Mouse (Mus musculus) layer of hippocampus, adult 11-12 months (tissue): ENCODE results near the gene Gm49336.

Experiments
- DNase-seq: peaks from one replicate; pipeline ENCODE4 v3.0.0; 2022; ENCODE audit warnings: low spot score

Gene Gm49336

DNA sequence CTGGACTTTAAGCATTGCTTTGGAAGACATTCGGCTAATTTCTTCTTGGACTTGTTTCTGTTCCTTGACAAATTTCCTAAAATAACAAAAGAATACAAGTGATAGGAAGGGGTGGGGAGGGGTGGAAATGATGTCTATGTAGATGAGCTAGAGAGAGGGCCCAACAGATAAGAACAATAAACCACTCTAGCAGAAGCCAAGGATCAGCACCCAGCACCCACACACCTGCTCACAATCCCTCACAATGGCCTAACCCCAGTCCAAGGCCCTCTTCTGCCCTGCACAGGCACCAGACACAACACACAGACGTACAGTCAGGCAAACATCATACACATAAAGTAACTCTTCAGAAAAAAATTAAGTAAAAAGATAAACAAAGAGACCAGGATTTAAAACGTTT is 12.8 kb downstream of the Gm49336 start:
- DNase-seq, result no peak

DNA sequence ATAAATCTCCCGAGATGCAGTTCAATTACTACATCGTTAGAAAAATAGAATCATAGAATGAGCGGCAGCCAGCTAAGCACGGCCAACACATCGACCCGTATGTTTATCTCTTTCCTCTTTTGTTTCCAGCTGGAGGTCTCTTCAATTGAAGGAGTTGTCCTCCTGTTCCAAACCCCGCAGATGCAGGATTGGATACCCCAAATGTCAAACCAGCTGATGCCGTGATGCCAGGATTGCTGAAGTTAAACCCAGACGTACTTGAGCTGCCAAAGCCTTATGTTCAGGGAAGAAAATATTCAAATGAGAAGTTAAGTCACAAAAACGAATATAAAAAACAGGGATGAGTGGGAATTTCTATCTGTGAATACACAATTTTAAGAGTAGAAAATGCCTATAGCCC is 31.4 kb downstream of the Gm49336 start:
- DNase-seq, result peak; percentile 66

DNA sequence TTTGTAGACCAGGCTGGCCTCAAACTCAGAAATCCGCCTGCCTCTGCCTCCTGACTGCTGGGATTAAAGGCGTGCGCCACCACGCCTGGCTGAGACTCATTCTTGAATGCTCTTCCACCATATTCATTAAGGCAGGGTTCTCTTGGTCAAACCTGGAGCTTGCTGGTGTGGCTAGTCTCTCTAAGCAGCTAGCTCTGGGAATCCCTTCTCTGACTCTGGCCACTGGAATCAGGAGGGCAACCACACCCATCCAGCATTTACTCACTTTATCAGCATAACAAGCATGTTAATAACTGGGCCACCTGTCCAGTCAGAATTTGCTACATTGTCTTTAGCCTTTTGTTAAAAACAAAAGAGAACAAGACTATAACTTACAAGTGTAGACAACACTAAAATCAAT is 33.7 kb downstream of the Gm49336 start:
- no peak for DNase-seq

DNA sequence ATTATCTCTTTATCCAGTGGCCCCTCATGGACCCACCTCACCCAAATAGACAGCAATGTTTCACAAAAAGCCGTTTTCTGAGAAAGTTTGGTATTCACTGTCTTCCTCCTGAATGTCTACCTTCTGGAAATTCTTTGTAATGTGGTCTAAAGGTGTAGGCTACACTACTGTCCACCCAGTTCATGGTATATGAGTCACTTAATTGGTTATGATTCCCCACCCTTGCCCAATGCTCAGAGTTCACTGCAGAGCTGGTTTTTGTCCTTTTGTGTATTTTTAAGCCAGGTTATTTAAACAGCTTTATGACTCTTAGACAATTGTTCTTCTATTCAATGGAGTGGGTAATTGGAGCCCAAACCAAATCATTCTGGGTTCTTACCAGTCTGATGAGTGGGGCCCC is 35.2 kb downstream of the Gm49336 start:
- DNase-seq, result no peak

DNA sequence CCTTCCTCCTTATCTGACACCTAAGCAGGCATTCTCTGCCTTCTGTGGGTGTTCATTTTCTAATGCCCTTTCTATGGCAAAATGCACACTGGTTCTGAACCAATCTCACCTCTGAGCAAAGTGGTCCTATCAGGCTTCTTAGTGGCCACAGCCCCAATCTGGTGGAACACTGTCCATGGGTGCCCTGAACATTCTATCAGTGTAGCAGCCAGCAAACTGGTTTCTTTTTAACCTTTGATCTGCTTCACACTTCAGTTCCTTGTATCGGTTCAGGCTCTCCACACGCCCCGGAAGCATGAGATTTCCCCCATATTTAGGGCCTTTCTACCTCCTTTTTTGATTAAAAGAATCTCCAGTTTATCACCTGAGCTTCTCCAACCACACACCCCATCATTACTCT is 36.3 kb downstream of the Gm49336 start:
- no peak for DNase-seq

DNA sequence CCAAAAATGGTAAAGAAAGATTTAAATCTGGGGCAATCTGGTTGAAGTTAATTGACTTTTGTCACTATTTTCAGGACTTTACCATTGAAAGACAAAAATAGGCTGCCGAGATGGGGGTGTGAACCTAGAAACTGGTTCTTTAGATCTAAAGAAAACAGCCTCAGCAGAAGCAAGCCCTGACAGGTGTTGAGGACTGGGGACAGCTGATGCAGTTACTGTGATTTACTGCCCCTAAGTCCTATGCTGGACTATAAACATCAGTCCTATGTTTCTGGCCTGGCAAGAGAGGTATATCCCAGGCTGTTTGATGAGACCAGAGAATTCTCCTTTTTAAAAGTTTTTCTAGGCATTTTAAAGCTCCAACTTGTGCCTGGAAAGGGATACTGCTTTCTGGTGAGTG is 37.3 kb downstream of the Gm49336 start:
- DNase-seq, result no peak

DNA sequence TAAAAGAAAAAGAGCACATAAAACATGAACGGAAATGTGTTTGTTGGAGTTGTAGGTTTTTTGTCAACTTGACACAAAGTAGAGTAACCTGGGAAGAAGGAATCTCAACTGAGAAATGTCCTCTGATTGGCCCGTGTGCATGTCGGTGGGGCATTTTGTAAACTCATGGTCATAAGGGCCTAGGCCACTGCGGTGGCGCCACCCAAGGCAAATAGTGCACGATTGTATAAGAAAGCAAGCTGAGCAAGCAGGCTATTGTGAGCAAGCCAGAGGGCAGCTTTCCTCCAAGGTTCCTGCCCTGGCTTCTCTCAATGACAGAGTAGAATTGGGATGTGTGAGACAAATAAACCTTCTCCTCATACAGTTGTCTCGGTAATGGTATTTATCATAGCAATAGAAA is 42.1 kb downstream of the Gm49336 start:
- no peak for DNase-seq

DNA sequence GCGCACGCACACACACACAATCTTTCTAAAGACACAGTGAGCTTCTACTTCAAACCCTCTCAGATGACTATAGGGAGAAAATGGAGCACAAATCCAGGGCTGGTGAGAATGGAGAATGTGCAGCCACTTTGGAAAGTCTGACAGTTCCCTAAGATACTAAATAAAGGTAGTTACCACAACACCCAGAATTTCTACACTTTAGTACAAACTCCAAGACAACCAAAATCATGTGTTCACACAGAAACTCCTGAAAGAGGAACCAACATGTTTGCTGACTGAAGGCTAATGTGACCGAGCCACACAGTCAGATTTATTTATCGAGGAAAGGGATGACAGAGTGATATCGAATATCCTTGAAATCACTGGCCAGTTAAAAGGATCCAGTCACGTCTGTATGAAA is 46.3 kb downstream of the Gm49336 start:
- no peak for DNase-seq

DNA sequence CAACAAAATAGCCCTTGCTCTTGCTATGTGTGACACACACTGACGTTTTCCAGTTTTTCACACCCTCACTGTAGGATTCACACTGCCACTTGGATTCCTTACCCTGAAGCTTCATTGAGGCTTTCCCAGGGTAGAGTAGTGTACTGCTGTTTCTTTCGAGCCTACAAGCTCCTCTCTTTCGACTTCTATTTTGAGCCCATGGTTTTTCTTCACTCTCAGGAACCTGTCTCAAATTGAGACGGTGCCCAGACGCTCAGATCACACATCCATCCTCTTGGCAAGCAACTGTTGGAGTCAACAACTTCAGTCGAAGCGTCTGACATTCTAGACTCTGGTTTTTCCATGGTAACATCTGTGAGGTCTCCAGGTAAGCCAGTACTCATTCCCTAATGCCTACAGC is 54.4 kb downstream of the Gm49336 start, which contains the start of gene Atp8a2:
TSS of gene Atp8a2 (minus strand) at position 296 of the 400 bp plus-strand sequence.
- no peak for DNase-seq

DNA sequence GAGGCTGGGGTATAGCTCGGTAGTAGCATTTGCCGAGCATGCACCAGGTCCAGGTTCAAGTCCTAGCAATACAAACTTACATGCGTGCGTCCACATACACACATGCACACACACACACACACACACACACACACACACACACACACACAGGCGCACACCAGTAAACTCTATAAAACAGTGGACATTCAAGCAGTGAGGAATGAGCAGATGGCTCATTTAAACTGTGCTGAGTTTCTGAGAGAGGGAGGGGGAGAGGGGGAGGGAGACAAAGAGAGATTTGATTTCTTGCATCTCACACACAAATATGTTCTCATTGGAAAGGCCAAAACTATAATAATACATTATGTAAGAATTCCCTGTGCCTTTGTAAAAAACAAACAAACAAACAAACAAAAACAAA is 55.3 kb downstream of the Gm49336 start:
- DNase-seq, result no peak

DNA sequence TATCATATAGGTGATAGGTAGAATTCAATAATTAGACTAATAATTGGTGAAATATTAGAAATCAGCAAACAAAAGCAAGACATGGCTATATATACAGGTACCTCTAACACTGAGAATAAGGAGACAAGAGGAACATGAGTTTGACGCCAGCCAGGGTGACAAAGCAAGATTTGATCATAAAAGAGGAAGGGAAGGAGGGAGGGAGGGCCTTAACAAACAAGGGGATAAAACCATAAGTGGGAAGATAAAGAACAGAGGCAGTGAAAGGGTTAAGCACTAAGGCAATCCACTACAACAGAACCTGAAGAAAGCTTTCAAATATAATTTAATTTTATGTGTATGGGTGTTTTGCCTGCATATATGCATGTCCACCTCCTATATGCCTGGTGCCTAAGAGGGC is 56.7 kb downstream of the Gm49336 start:
- DNase-seq, result no peak

DNA sequence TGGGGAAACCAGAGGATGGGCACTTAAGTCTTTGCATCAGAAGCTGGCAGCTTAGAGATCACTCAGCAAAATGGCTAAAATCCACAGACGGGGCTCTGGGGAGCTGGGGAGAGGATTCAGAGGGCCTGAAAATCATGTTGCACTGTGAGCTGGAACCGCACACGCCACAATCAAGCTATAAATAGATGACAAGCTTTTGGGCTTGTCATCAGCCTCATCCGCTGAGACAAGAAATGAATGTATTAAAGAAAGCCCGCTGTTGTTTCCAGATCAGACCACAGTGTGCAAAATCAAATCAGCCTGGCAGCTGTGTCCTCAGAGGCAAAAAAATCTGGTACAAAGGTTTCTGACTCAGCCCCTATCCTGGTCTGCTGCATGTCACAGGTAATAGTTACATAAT is 61.5 kb downstream of the Gm49336 start:
- no peak for DNase-seq

DNA sequence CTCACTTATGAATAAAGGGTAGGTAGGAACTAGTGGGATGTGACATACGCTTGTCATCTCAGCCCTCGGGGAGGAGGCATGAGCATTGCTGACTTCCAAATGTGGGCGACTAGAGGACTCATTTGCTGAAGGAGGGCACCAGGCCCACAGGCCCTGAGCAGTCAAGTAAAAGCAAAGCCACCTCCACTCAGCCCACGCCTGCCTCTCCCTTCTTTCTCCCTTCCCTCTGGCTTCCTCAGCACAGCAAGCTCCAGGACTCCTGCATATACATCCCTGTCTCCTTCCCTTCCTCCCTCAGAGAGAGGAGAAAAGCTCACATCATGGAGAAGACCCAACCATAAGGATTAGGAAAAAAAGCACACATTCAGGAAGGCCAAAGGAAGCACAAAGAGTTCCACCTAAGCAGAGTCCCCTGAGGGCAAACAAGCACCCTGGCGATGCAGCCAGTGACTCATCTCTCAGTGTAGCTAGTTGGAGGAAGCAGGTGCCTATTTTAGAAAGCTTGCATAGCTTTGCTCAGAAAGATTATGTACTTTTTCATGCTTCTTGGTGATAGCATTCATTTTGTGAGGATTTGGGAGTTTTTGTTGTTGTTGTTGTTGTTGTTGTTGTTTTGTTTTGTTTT is 63.0 kb downstream of the Gm49336 start:
- DNase-seq, result no peak

DNA sequence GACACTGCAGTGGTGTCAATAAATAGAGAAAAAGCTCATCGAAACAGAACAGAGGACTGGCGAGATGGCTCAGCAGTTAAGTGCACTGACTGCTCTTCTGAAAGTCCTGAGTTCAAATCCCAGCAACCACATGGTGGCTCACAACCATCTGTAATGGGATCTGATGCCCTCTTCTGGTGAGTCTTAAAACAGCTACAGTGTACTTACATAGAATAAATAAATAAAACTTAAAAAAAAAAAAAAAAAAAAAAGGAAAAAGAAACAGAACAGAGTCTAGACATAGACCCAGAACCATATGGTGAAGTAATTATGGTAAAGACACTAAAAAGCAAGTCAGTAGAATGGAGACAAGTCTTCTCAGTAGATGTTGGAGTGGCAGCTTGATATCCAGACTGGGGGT is 70.0 kb downstream of the Gm49336 start:
- DNase-seq, result no peak

DNA sequence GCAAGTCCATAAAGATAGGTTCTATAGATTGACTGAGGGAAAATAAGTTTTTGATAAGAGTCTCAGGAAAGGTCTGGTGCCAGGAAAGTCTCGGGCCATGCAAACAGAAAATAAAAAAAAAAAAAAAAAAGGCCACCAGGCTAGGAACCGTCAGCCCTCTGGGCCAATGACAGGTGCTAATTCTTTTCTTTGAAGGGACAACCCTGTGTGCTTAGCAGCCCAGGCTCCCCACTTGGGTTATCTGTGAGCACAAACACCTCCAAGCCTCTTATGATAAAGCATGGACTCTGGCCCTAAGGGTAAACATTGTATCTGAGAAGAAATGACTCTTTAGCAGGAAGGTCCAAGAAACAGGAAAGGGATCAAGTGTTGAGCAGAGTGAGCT is 72.7 kb downstream of the Gm49336 start:
- DNase-seq, result no peak

DNA sequence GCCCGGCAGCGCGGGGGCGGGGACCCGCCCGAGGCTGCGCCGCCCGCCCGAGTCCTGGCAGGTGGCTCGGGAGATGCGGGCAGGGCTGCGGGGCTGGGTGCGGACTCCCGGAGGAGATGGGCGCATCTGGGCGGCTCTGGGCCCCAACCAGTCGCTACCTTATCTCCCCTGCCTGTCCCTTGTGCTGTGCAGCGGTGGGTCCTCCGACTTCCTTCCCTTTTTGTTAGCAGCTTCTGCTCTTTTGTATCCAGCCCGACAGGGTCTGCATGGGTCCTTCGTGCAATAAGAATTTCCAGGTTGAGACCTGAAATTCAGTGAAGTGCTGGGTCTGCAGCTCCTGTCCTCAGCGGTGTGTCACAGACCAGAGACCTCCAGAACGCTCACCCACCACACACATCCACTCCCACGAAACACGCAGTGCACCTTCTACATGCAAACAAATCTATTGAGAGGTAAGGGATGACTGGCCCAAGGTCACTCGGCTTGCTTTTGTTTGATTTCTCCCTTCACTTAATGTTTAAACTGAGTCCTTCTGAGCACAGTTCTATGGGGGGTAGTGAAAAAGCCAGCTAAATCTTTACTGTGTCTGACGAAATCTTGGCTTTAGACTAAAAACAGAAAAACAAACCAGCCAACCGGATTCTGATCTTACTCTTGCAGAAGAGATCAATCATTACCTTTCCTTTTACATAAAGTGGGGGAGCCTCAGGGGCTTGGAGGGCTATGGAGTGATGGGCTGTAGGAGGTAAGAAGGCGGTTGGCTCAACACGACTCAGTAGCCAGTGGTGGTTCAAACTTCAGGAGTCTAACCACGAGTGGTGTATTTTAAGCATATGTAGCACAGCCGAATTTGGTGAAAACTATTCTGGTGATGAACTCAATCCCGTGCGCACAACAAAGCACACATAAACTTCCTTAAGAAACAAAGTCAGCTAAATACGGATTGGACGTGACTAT is 73.4 kb downstream of the Gm49336 start:
- peak; percentile 37 for DNase-seq

DNA sequence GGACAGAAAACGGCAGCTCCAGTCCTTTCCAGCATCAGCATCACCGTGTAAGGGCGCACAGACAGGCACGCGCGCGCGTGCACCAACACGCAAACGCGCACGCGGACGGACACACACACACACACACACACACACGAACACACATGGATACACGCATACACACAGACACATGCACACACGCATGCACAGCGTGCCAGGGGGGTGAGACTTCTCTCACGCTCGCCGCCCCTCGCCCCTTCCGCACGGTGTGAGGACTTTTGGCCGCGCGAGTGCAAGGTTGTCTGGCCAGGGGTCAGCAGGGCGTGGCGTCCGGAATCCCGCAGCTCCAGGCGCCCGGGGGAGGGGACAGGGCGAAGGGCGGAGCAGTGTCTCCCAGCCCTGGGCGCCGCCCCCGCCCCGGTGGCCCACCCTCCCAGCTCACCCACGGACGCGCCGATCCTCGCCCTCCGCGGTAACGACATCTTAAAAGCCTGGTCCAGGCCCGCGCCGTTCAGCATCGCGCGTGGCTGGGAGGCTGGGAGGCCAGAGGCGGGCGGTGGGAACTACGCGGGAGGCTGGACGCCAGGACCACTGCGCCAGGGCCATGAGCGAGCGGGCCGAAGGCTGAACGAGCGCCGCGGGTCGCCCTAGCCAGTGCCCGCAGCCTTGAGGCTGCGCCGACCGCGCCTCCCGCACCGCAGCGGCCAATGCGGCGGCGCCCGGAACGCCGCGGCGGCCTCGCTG is 74.3 kb downstream of the Gm49336 start:
- DNase-seq, result peak; percentile 76

DNA sequence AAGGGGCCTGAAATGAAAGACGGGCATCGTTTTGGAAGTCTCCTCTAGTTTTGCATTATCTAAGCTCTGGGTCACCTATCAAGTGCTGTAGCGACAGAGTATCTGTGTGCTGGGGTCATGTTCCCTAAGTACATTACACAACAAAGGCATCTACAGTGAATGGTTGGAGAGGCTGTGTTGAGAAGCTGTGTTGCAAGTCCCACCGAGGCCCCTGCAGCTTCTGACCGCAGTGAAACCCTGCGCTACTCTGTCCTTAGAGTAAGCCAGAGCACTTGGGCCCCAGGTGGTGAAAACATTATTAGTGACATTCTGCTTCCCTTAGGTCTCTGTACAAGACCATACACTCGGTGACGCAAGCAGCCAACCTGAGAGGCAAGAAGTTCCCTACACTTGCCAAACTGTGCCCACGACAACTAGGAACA is 74.8 kb downstream of the Gm49336 start:
- DNase-seq, result no peak

DNA sequence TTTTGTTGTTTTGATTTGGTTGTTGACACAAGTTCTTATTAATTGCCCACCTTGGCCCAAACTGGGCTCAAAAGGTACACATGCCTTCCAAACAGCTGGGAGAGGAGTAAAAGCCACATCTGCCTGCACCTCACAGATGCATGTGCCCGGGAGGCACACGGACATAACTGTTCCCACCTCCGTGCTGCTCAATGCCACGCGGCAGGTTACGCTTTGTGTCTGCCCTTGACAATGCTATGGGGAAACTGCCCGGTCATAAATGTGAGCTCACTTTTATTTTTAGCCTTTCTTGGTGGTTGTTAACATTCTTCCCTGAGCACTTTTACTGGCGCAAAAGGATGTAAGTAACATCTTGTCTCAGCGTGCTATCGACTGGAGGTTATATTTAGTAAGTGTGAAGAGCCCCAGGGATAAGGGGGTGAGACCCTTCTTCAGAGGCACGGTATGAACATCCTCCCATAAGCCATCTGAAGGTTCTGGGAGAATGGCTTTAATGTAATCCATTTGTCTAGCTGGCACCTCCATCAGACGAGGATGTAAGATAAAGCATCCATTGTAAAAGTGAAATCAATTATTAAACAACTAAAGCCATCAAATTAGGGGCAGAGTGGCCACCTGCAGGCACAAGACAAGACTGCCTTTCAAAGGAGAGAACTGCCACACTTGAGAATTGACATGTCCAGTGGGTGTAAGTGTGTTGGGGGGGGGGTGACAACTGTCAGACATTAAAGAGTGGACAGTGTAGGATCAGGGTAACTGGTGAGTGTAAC is 78.8 kb downstream of the Gm49336 start:
- DNase-seq, result no peak

DNA sequence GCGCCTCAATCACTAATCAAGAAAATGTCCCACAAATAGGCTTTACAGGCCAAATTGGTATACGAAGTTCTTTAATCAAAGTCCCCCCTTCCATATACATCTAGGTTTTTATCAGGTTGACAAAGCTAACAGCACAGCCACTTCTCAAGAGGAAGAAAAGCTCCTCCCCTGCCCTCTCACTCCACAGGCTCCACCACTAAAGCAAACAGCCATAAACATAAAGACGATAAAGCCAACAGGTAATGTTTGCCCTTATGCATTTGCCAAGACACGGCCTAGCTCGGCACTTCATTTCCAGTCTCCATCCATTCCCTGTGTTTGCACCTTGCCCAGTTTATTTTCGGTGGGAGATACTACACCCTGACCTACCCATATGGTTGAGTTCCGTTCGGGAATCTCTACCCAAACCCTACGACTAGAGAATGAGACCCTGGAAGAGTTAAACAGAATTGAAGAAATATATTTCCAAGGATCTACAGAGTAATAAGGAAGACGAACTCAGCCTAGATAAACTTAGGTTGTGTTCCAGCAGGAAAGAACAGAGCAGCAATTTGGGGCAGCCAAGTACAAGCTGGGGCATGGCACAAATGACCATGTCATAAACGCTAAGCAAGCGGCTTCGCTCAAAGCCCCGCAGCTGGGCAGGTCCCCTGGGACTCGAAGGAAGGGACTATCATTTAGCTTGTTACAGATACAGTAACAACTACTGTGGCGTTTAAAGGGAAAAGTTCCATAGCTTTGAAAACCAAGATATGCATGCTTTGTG is 80.3 kb downstream of the Gm49336 start:
- DNase-seq, result no peak

DNA sequence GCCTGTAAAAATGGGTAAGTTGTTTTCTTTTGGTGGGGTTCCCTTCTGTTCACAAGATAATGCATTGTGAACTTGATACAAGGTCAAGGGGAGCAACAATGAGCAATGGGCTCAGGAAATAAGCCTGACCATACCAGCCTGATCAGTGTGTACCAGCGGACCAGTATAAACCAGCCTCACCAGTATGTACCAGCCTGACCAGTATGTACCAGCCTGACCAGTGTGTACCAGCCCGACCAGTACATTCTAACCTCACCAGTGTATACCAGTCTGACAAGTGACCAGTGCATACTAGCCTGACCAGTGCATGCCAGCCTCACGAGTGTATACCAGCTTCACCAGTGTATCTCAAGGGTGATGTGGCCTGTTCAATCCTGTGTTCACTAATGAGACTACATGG is 87.9 kb downstream of the Gm49336 start:
- DNase-seq, result no peak
